Mouse (Mus musculus) central nervous system, embryonic 14 days (tissue): ENCODE results near the gene Rara. TPM values are rescaled to one million over a fixed set of nuclear protein-coding genes. Genes with fewer than 3 reads are reported as not detected.

Experiments
- polyA plus RNA-seq: library from polyadenylated mRNA; depleted of rRNA; stranded (reverse); fragments of >200 nt; gene quantifications from 2 replicates; pipeline ENCODE4 v1.2.3, GENCODE M21; 2012; rRNA removed

Gene Rara
- 10.6 and 16.7 TPM in 2 replicates for polyA plus RNA-seq

DNA sequence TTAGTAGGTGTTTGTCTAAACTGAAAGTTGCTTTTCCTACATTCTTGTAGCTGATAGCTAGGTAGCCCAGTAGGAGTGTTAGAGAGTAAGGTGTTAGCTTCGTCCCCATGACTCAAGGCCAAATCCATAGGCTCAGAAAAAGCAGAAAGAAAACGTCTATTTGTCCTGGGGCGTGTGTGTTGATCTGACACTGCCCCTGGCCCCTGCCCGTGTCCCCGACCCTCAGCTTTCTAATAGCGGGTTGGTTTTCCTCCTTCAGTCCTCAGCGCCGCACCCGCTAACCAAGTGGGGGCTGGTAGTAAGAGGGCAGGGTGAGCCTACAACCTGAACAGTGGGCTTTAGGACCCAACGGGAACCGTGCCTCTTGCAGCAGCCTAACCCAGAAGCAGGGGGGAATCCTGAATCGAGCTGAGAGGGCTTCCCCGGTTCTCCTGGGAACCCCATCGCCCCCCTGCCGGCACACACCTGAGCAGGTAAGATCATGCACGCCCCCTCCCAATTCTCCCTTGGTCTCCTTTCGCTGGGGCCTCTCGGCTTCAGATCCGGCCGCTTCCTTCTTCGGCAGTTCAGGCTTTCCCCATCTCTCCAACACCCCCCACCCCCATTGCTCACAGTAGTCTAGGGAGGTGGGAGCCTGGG, at the start of gene Rara:
Gene Rara (plus strand): TSS at position 381 of the 639 bp plus-strand sequence.

DNA sequence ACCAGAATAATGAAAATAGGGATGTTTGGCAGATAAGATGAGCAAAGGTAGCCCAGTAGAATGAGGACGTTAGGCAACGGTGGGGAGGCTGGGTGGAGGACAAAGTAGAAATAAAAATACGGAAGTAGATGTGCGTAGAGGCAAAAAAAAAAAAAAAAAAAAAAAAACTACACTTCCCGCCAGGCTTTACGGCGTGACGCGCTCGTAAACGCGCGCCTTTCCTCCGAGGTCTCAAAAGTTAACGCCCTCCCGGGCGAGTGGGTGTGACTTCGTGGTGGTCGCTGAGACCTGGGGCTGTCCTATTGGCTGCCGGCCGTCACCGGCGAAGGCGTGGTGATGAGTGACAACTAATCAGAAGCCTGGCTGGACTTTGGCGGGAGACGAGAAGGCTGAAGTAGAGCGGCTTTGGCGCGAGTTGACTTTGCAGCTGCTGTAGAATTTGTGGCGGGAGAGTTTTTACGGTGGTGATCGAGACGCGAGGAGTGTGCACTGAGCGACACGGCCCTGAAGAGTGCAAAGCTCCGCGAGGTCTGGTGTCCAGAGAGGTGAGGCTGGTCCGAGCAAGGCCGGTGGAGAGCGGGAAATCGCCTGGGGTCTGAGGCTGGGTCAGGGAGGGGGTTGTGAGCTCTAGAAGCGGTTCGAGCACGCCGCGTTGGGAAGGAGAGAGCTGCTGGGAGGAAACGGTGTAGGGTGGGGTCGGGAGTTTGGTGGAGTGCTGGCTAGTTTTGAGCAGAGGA, 20.0 kb upstream of the Rara start, which contains the start of gene Cdc6:
Gene Cdc6 (plus strand): TSS at position 365 of the 737 bp plus-strand sequence.

DNA sequence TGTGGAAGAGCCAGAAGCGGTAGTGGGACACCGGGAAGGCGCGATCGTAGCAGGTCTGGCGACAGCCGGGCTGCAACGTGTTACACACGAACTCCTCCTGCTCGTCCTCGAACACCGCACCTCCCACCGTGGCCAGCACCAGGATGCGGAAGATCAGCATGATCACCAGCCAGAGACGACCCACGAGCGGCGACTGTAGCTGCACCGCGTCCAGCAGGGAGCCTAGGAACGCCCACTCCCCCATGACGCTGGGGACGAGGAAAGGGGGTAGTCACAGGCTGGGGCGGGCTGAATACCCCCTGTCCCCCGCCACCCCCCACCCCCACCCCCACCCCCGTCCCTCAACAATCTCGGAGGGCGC, 55.1 kb downstream of the Rara start, which contains the start of gene Gjd3:
Gene Gjd3 (minus strand): TSS at position 244 of the 361 bp plus-strand sequence.

DNA sequence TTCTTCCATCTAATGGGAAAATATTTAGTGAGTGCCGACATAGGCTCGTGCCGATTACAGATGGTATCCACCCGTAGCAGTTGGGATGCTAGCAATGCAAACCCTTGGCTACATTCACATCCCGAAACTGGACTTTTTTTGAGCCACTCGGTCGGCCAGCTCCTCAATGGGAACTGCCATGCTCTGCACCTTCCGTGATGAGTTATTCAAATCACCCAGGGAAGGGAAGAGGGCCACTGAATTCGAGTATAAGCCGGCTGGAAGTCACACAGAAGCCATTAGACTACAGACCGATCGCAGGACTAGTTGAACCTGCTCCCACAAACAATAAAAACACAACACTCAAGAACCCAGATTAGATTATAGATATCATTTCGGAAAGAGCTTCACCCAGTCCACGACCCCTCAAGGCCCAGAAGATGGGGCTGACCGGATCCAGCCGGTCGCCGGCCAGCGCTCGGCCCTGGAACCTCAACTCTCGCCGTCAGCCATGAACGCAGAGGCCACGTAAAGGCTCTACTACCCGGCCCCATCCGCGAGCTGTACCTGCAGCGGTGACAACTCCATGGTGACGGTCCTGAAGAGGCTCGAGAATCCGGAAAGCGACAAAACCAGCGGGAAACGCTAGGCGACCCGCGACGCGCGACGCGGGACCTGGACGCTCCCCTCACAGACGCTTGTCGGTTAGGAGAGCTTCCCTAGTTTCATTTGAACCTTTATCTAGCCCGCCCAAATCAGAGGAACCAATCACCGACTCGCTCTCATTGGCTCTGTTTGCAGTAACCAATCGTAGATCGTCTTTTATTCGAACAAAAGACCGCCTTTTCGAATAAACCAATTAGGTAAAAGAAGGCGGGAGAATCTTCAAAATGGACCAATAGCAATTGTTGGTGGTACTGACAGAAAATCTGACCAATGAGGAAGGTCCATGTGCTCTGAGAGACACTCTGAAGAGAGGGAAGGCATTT, 96.2 kb downstream of the Rara start, which contains the start of gene Top2a:
Gene Top2a (minus strand): TSS at position 690 of the 968 bp plus-strand sequence.

Other genes starting within 250 kb of the Rara start
- gene Psmd3, start 245.3 kb upstream of the Rara start, polyA plus RNA-seq, result 191 and 196 TPM in 2 replicates
- 0.08 TPM in 1 of 2 replicates, not detected in the other for gene Csf3, start 226.6 kb upstream of the Rara start, polyA plus RNA-seq
- 140 and 153 TPM in 2 replicates for gene Med24, start 198.4 kb upstream of the Rara start, polyA plus RNA-seq
- gene Thra, start 187.2 kb upstream of the Rara start, polyA plus RNA-seq, result 555 and 616 TPM in 2 replicates
- gene Nr1d1, start 152.5 kb upstream of the Rara start, polyA plus RNA-seq, result 2.9 and 3.1 TPM in 2 replicates
- gene Msl1, start 132.3 kb upstream of the Rara start, polyA plus RNA-seq, result 108 and 118 TPM in 2 replicates
- 74.2 and 75.0 TPM in 2 replicates for gene Casc3, start 122.9 kb upstream of the Rara start, polyA plus RNA-seq
- 19.3 and 26.6 TPM in 2 replicates for gene Rapgefl1, start 91.0 kb upstream of the Rara start, polyA plus RNA-seq
- 11.4 and 11.6 TPM in 2 replicates for gene Wipf2, start 64.2 kb upstream of the Rara start, polyA plus RNA-seq
- 7.7 and 8.2 TPM in 2 replicates for gene Cdc6, start 20.0 kb upstream of the Rara start, polyA plus RNA-seq
- 1.5 and 2.3 TPM in 2 replicates for gene Gjd3, start 55.2 kb downstream of the Rara start, polyA plus RNA-seq
- gene Top2a, start 96.4 kb downstream of the Rara start, polyA plus RNA-seq, result 78.7 and 104 TPM in 2 replicates
- 178 and 324 TPM in 2 replicates for gene Igfbp4, start 113.4 kb downstream of the Rara start, polyA plus RNA-seq
- gene Tns4, start 161.5 kb downstream of the Rara start, polyA plus RNA-seq, result 0.14 and 0.23 TPM in 2 replicates
- gene Ccr7, start 227.3 kb downstream of the Rara start, polyA plus RNA-seq, result 0.22 and 0.45 TPM in 2 replicates